Mouse (Mus musculus): ENCODE data around the gene Per3.

Per3 gene

GRCm38 (mm10) chr4:151044037-151044943 is at the start of gene Per3:
Per3 (minus strand) TSS chr4:151044665.
- peak; percentile 91 to 93 for DNase-seq (ENCODE audit: low spot score in 2 of 2)

- DNase-seq (ENCODE audit: low spot score in 2 of 2) = no peak
Observed at GRCm38 (mm10) chr4:151089270-151089669, 44.8 kb upstream of the Per3 start, which contains the start of gene Gm13090. Gm13090 (plus strand) TSS chr4:151089570.

- no peak for DNase-seq (ENCODE audit: low spot score in 2 of 2)
Observed at GRCm38 (mm10) chr4:151088819-151089218, 44.4 kb upstream of the Per3 start.

GRCm38 (mm10) chr4:151087358-151087757 is 42.9 kb upstream of the Per3 start:
- no peak for DNase-seq (ENCODE audit: low spot score in 2 of 2)

- DNase-seq (ENCODE audit: low spot score in 2 of 2) = no peak
Observed at GRCm38 (mm10) chr4:151083027-151083426, 38.6 kb upstream of the Per3 start.

GRCm38 (mm10) chr4:151081977-151082376 is 37.5 kb upstream of the Per3 start:
- DNase-seq (ENCODE audit: low spot score in 2 of 2) = no peak

- no peak for DNase-seq (ENCODE audit: low spot score in 2 of 2)
Observed at GRCm38 (mm10) chr4:151081355-151081754, 36.9 kb upstream of the Per3 start.

- no peak for DNase-seq (ENCODE audit: low spot score in 2 of 2)
Observed at GRCm38 (mm10) chr4:151074817-151075216, 30.4 kb upstream of the Per3 start.

- peak in 1 of 2 experiments; percentile 52 for DNase-seq (ENCODE audit: low spot score in 2 of 2)
Observed at GRCm38 (mm10) chr4:151073108-151073744, 28.8 kb upstream of the Per3 start.

- DNase-seq (ENCODE audit: low spot score in 2 of 2) = no peak
Observed at GRCm38 (mm10) chr4:151070962-151071361, 26.5 kb upstream of the Per3 start.

- DNase-seq (ENCODE audit: low spot score in 2 of 2) = no peak
Observed at GRCm38 (mm10) chr4:151068751-151069150, 24.3 kb upstream of the Per3 start.

GRCm38 (mm10) chr4:151059566-151059965 is 15.1 kb upstream of the Per3 start:
- no peak for DNase-seq (ENCODE audit: low spot score in 2 of 2)

- DNase-seq (ENCODE audit: low spot score in 2 of 2) = no peak
Observed at GRCm38 (mm10) chr4:151058634-151059033, 14.2 kb upstream of the Per3 start.

- DNase-seq (ENCODE audit: low spot score in 2 of 2) = peak; percentile 97 to 98
Observed at GRCm38 (mm10) chr4:151057347-151058321, 13.2 kb upstream of the Per3 start, which contains the start of gene Vamp3. Vamp3 (minus strand) TSS chr4:151057963.

GRCm38 (mm10) chr4:151051162-151051561 is 6.7 kb upstream of the Per3 start:
- no peak for DNase-seq (ENCODE audit: low spot score in 2 of 2)

GRCm38 (mm10) chr4:151046524-151046923 is 2.1 kb upstream of the Per3 start:
- DNase-seq (ENCODE audit: low spot score in 2 of 2) = no peak

- DNase-seq (ENCODE audit: low spot score in 2 of 2) = no peak
Observed at GRCm38 (mm10) chr4:151044944-151045570, 592 bp upstream of the Per3 start.

- no peak for DNase-seq (ENCODE audit: low spot score in 2 of 2)
Observed at GRCm38 (mm10) chr4:151043281-151043680, 1.2 kb downstream of the Per3 start.

- no peak for DNase-seq (ENCODE audit: low spot score in 2 of 2)
Observed at GRCm38 (mm10) chr4:151041506-151041905, 3.0 kb downstream of the Per3 start.

GRCm38 (mm10) chr4:151037800-151038199 is 6.7 kb downstream of the Per3 start:
- no peak for DNase-seq (ENCODE audit: low spot score in 2 of 2)

- DNase-seq (ENCODE audit: low spot score in 2 of 2) = no peak
Observed at GRCm38 (mm10) chr4:151036521-151036920, 7.9 kb downstream of the Per3 start.
